Mouse (Mus musculus) forebrain, embryonic 11.5 days (tissue): Measurements from ENCODE around the gene Krtap16-1. TPM values are rescaled to one million over a fixed set of nuclear protein-coding genes. Genes with fewer than 3 reads are reported as not detected.

Experiments used
- ATAC-seq: fragments of 200-750 bp; cut with Nextera tagmentation; replicated peaks from 2 replicates; pipeline ENCODE4 v1.8.0; 2017; ENCODE audit warnings: moderate TSS enrichment; ENCODE audit not compliant: low FRiP score
- DNase-seq: peaks from one replicate; pipeline ENCODE4 v3.0.0-alpha.2; 2017; ENCODE audit warnings: low spot score
- H3K27ac ChIP-seq: fragments of 300-500 bp; sonication (generic); 2 replicates; pipeline ENCODE4 v1.5.1; 2014; ENCODE audit warnings: low read depth, low read length
- H3K27me3 ChIP-seq: fragments of 300-500 bp; sonication (generic); 2 replicates; pipeline ENCODE4 v1.6.1; 2014; ENCODE audit warnings: mild to moderate bottlenecking, low read length, mixed read lengths; ENCODE audit not compliant: control insufficient read depth, insufficient read depth
- H3K36me3 ChIP-seq: fragments of 300-500 bp; sonication (generic); 2 replicates; pipeline ENCODE4 v1.6.1; 2014; ENCODE audit warnings: mild to moderate bottlenecking, low read length, moderate library complexity, mixed read lengths; ENCODE audit not compliant: control insufficient read depth, insufficient read depth
- H3K4me1 ChIP-seq: fragments of 300-500 bp; sonication (generic); replicated peaks from 2 replicates; pipeline ENCODE4 v1.6.1; 2014; ENCODE audit warnings: low read length, mixed read lengths; ENCODE audit not compliant: control insufficient read depth, insufficient read depth
- H3K4me2 ChIP-seq: fragments of 300-500 bp; sonication (generic); 2 replicates; pipeline ENCODE4 v1.6.1; 2014; ENCODE audit warnings: low read depth, mild to moderate bottlenecking, low read length, moderate library complexity, mixed read lengths; ENCODE audit not compliant: severe bottlenecking
- H3K4me3 ChIP-seq: fragments of 300-500 bp; sonication (generic); 2 replicates; pipeline ENCODE4 v1.5.1; 2014; ENCODE audit warnings: low read depth, low read length
- H3K9ac ChIP-seq: fragments of 300-500 bp; sonication (generic); 2 replicates; pipeline ENCODE4 v1.6.1; 2014; ENCODE audit warnings: low read length
- H3K9me3 ChIP-seq: fragments of 300-500 bp; sonication (generic); 2 replicates; pipeline ENCODE4 v1.6.1; 2016; ENCODE audit warnings: low read length, mixed read lengths; ENCODE audit not compliant: control insufficient read depth
- WGBS: fragments of 180-500 bp; shearing (Covaris S2); extraction: QIAGEN DNeasy Blood & Tissue Kit; methylation state at CpG from one replicate; pipeline ENCODE4 v1.1.7; 2014; 5-methylcytosine and 5-hydroxymethylcytosine counted together
- polyA plus RNA-seq: library from polyadenylated mRNA; unstranded; fragments of >200 nt; fragmentation: Nextera tagmentation; extraction: Ambion mirVana; gene quantifications from 2 replicates; pipeline ENCODE4 v1.2.1, GENCODE M21; 2014

The Krtap16-1 gene
- polyA plus RNA-seq, 1 experiment from 2014 or later, result not detected

GRCm38 (mm10) chr11:99985291-99986092, 905 bp downstream of the Krtap16-1 start:
- Histone ChIP-seq H3K4me3 (no peak overlapping the region), H3K27ac (no peak overlapping the region), H3K27me3 (no peaks in the 10 kb centered on the region), H3K36me3 (no peaks in the 10 kb centered on the region), H3K4me2 (no peak overlapping the region), H3K4me1 (no peaks in the 10 kb centered on the region), H3K9ac (no peak overlapping the region), H3K9me3 (no peaks in the 10 kb centered on the region)
- WGBS, result 87% methylated on average over 20 of the region's 20 CpGs
- DNase-seq (no peak), ATAC-seq (no peak)

- no peak for DNase-seq
- Histone ChIP-seq H3K9ac (no peak overlapping the region), H3K4me2 (no peak overlapping the region), H3K4me1 (no peaks in the 10 kb centered on the region), H3K27ac (no peak overlapping the region), H3K36me3 (no peaks in the 10 kb centered on the region), H3K4me3 (no peak overlapping the region), H3K27me3 (no peaks in the 10 kb centered on the region), H3K9me3 (no peaks in the 10 kb centered on the region)
- 84% methylated on average over 1 of the region's 1 CpGs for WGBS
- no peak for ATAC-seq
Observed at GRCm38 (mm10) chr11:99983442-99983841, 3.0 kb downstream of the Krtap16-1 start.

- ATAC-seq, result no peak
- Histone ChIP-seq H3K27me3 (no peaks in the 10 kb centered on the region), H3K36me3 (no peaks in the 10 kb centered on the region), H3K4me3 (no peak overlapping the region), H3K4me2 (no peak overlapping the region), H3K4me1 (no peaks in the 10 kb centered on the region), H3K9ac (no peak overlapping the region), H3K27ac (no peak overlapping the region), H3K9me3 (no peaks in the 10 kb centered on the region)
- 89% methylated on average over 9 of the region's 9 CpGs for WGBS
- no peak for DNase-seq
Observed at GRCm38 (mm10) chr11:99982731-99983130, 3.7 kb downstream of the Krtap16-1 start.

- no peak for DNase-seq
- ATAC-seq, result no peak
Observed at GRCm38 (mm10) chr11:99978953-99979352, 7.4 kb downstream of the Krtap16-1 start, which contains the start of gene Krtap29-1. Krtap29-1 (minus strand) TSS chr11:99979053.

GRCm38 (mm10) chr11:99965961-99966360, 20.4 kb downstream of the Krtap16-1 start:
- H3K27me3 ChIP-seq, result no peaks in the 10 kb centered on the region
- no peaks in the 10 kb centered on the region for H3K9me3 ChIP-seq
- no peak overlapping the region for H3K4me3 ChIP-seq
- 85% methylated on average over 2 of the region's 2 CpGs for WGBS
- H3K36me3 ChIP-seq, result no peaks in the 10 kb centered on the region
- H3K9ac ChIP-seq, result no peak overlapping the region
- ATAC-seq, result no peak
- no peak overlapping the region for H3K27ac ChIP-seq
- DNase-seq, result no peak
- H3K4me1 ChIP-seq, result no peaks in the 10 kb centered on the region
- no peak overlapping the region for H3K4me2 ChIP-seq

More at GRCm38 (mm10) chr11:99978953-99979352, 7.4 kb downstream of the Krtap16-1 start, which contains the start of gene Krtap29-1:
- H3K27me3 ChIP-seq, result no peaks in the 10 kb centered on the region
- 77% methylated on average over 5 of the region's 5 CpGs for WGBS
- no peaks in the 10 kb centered on the region for H3K9me3 ChIP-seq
- no peaks in the 10 kb centered on the region for H3K4me1 ChIP-seq
- H3K9ac ChIP-seq, result no peak within 1 kb of the TSS
- H3K4me2 ChIP-seq, result no peak within 1 kb of the TSS
- H3K4me3 ChIP-seq, result no peak within 1 kb of the TSS
- no peaks in the 10 kb centered on the region for H3K36me3 ChIP-seq
- H3K27ac ChIP-seq, result no peak within 1 kb of the TSS

GRCm38 (mm10) chr11:99964213-99964612, 22.2 kb downstream of the Krtap16-1 start:
- no peaks in the 10 kb centered on the region for H3K9me3 ChIP-seq
- DNase-seq (no peak), ATAC-seq (no peak)
- H3K9ac ChIP-seq, result no peak overlapping the region
- H3K4me1 ChIP-seq, result no peaks in the 10 kb centered on the region
- H3K36me3 ChIP-seq, result no peaks in the 10 kb centered on the region
- H3K27me3 ChIP-seq, result no peaks in the 10 kb centered on the region
- no peak overlapping the region for H3K27ac ChIP-seq
- no peak overlapping the region for H3K4me3 ChIP-seq
- no peak overlapping the region for H3K4me2 ChIP-seq
- 50% methylated on average over 6 of the region's 6 CpGs for WGBS

GRCm38 (mm10) chr11:99948175-99948574, 38.2 kb downstream of the Krtap16-1 start, which contains the start of gene Krtap9-5:
Krtap9-5 (plus strand) TSS chr11:99948475.
- Histone ChIP-seq H3K27me3 (no peaks in the 10 kb centered on the region), H3K4me2 (no peak within 1 kb of the TSS), H3K36me3 (no peaks in the 10 kb centered on the region), H3K9ac (no peak within 1 kb of the TSS), H3K27ac (no peak within 1 kb of the TSS), H3K4me1 (no peaks in the 10 kb centered on the region), H3K4me3 (no peak within 1 kb of the TSS), H3K9me3 (no peaks in the 10 kb centered on the region)
- WGBS, result 89% methylated on average over 2 of the region's 2 CpGs
- no peak for DNase-seq
- no peak for ATAC-seq

- no peak overlapping the region for H3K4me3 ChIP-seq
- no peaks in the 10 kb centered on the region for H3K36me3 ChIP-seq
- no peaks in the 10 kb centered on the region for H3K27me3 ChIP-seq
- no peak overlapping the region for H3K9ac ChIP-seq
- H3K4me2 ChIP-seq, result no peak overlapping the region
- ATAC-seq (no peak), DNase-seq (no peak)
- no peak overlapping the region for H3K27ac ChIP-seq
- no peaks in the 10 kb centered on the region for H3K9me3 ChIP-seq
- no peaks in the 10 kb centered on the region for H3K4me1 ChIP-seq
- 96% methylated on average over 9 of the region's 9 CpGs for WGBS
Observed at GRCm38 (mm10) chr11:99937751-99938264, 48.6 kb downstream of the Krtap16-1 start.
